Mouse (Mus musculus) ES-Bruce4 (cell line): ENCODE results near the gene Ebf4.

ENCODE experiments used
- CTCF ChIP-seq: IDR thresholded peaks from one replicate; pipeline ENCODE4 v1.8.1; 2011; ENCODE audit warnings: low read depth, low read length
- POLR2A ChIP-seq: IDR thresholded peaks from one replicate; pipeline ENCODE4 v1.8.1; 2011; ENCODE audit warnings: low read length; ENCODE audit not compliant: insufficient read depth

DNA sequence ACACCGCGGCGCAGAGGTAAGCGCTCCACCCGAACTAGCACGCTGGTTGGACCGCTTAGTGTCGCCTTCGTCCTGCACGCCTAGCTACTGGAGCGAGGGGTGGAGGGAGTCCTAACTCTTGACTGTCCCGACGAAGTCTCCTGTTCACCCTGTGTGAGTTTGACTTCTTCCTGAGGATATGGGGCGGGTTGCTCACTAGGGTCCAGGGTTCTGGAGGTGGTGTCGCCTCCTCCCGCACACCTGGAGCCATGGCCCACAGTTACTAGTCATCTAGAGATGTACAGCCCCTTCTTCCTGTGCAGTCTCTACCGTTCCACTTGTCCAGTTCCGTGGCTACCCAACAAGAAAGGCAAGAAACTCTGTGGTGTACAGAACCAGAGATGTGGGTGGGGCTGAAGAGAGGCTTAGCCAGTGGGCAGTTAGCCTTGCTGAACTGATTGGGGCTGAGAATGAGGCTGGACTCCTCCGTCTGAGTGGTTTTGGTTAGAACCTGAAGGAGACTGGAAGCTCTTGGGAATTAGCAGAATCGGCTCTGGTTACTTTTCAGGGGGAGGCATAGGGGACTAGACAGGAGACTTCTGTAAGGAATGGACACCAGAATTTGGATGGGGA is 1.3 kb downstream of the Ebf4 start:
- TF ChIP-seq CTCF (no peak), POLR2A (no peak)
